Mouse (Mus musculus): ENCODE data around the gene Mc3r.

The Mc3r gene

DNA sequence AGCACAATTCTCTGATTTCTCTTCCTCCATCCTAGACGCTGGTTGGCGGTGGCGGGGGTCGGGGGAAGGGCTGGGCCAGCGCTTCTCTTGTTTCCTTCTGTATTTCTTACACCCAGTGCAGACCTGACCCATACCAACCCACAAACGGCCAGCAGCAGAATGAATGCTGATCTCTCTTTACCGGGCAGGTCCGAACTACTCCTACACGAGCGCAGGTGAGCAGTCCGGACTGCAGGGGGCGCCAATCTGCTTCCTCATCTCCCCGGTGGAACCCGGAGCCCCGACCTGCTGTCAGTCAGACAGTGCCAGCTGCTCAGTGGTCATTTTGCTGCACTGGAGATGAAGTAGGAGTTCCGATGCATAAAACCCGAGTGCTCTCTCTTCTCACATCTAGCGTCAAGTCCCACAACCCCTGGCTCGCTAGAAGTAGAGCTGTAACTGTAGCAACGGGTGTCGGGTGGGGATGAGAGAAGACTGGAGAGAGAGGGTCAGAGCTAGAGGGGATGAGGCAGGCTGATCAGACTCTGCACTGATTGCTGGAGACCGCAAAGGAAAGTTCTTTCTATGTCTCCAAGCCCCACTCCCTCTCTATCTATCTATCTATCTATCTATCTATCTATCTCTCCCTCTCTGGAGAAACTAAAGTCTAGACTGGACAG lies at the start of gene Mc3r:
Gene Mc3r, plus strand, starts transcription at position 387 of the 659 bp plus-strand sequence.
- DNase-seq (ENCODE audit: low spot score): peak; percentile 82

DNA sequence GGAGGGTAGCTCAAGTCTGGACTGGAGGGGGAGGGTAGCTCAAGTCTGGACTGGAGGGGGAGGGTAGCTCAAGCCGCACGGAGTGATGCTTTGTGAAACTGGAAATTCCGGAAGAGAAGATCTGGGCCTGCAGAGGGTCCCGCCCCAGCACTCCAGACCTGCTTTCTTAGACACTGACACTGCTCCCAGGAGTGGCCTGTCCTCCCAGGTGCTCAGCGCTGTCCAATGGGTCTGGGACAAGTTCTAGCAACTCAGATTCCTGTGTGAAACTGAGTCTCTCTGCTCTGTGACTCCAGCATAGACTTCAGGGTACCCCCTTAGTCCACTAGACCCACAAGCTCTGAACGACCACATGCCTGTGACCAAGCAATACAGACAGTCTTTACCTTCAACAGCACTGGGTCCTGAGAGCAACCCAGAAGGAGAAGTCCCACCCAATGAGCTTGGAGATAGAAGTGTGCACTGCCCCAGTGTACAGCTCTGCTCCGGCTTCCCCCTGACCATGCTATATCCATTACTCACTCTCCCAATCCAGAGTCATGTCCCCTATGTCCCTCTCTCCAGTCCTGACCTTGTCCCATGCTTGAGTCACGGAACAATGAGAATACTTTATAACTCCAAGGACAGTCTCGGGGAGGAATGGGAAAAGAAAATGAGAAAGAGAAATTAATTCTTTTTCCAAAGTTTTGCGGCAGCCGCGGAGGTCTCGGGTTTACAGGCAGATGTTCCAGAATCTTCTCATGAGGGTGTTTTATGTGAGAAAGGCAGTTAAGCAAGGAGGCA lies 46.1 kb upstream of the Mc3r start:
- no peak for DNase-seq (ENCODE audit: low spot score)

DNA sequence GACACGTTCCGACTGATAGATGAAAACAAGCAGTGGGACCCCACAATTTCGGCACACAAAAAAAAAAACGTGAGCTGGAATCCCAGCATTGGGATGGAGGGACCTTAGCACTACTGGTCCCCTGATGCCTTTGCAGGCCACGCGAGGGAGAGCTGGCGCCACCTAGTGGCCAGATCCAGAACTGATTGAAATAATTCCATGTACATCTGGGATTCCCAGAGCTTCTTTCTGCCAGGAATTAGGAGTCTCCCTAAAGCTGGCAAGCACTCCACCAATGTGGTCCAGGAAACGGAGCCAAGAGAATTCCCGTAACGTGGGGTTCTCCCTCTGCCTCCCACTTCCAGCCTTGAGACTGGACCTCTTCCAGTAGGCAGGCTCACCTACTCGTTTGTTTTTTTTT lies 41.3 kb upstream of the Mc3r start:
- DNase-seq (ENCODE audit: low spot score): peak; percentile 87

DNA sequence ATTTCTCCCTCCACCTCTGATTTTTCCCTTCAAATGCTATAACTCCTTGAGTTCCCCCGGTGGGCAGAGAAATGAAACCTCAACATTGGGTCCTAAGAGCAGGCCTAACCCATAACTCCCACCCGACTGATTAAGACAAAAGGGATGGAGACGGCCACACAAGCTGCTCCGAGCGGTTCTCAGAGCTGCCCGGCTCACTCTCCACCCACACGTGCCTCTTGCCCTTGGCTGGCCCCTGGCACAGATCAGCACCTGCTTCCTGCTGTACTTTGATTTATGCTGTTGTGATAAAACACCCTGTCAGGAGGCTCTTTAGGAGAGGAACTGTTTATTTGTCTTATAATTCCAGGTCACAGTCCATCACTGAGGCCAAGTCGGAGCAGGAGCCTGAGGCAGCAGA lies 34.8 kb upstream of the Mc3r start:
- peak; percentile 35 for DNase-seq (ENCODE audit: low spot score)

DNA sequence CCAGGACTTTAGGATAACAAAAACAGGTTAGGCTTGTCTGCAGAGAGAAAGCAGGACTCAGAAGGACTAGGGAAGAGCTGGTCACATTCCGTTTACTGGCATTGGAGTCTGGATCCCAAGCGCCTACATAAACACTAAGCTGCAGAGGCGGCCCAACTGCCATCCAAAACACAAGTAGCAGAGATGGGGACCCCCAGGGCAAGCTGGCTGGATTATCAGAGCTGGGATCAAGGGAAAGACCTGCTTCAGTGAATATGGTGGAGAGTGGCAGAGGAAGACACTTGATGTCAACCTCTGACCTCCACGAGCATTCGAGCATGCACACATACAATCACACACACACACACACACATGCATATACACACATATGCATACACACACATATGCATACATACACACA lies 34.0 kb upstream of the Mc3r start:
- no peak for DNase-seq (ENCODE audit: low spot score)

DNA sequence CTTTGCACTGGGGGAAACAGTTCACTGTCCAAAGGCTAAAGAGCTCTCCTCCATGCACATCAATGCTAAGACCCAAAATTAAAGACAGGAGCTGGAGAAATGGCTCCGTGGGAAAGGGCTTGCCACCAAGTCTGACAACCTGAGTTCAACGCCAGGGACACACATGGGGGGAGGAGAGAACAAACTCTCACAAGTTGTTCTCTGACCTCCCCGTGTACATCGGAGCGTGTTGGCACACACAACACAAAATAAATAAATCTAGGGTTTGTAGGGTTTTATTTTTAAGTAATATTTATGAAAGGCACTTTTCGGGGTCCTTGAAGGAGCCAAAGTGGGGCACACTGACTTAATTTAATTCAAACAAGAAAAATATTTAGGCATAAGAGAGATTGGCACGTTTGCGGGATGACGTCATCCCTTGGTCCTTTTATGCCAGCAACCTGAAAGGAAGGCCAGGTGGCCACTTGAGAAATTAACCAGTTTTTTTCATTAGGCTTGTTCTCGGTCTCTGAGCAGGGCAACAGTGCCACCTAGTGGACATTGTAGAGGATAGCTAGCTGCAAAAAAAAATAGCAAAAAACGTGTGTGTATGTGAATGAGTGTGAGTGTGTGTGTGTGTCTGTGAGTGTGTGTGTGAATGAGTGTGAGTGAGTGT lies 32.7 kb upstream of the Mc3r start:
- DNase-seq (ENCODE audit: low spot score): peak; percentile 92

DNA sequence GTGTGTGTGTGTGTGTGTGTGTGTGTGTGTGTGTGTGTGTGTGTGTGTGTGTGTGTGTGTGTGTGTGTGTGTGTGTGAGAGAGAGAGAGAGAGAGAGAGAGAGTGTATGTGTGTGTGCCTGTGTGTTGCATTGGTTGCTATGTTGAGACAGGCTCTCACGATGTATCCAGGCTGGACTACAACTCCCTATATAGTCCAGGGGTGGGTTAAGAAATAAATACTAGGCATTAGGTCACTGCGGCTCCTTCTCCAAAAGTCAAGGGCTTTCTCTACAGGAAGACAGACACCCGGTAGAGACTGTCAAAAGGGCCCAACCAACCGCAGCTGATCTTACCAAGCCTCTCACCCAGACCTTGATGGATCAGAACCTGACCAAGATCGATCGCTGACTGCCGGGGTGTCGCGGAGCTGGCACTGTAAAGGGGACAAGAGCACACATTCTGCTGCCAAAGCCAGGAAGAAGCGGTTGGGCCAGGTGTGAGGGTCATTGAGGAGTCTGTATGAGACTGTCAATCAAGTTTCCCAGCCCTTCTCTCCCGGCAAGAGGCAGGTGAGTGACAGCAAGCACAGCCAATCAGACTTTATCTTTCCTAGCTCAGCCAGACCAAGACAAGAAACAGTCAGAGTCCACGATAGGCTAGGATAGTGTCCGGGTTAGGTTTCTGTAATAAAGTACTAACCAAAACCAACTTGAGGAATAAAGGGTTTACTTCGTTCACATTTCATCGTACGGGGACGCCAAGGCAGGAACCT lies 32.0 kb upstream of the Mc3r start:
- DNase-seq (ENCODE audit: low spot score): no peak

DNA sequence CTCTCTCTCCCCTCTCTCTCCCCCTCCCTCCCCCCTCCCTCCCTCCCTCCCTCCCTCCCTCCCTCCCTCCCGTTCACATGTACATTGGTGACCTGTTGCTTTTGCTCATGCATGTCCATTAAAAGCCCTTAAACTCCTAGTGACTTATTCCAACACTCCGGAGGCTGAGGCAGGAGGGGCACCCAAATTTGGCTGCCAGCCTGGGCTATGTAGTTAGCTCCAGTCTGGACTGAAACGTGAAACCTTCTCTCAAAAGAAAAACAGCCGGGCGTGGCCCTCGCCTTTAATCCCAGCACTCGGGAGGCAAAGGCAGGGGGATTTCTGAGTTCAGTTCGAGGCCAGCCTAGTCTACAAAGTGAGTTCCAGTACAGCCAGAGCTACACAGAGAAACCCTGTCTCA lies 30.4 kb upstream of the Mc3r start:
- DNase-seq (ENCODE audit: low spot score): no peak

DNA sequence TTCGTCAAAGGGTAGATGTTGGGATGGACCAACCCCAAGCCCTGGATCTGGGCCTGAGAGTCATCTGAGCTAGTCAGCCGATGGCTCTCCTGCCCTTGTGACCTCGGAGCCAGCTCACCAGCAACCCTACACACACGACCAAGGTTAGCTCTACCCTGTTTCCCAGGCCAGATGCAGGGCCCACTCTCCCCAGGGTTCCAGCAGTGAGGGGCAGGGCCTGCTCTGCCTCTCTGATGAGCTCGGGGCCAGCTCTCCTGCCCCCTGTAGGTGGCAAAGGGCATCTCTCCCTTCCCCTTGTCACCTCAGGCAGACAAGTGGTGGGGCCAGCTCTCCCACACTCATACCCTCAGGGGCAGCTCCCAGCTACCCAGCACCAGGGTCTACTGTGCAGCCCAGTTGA lies 29.1 kb upstream of the Mc3r start:
- DNase-seq (ENCODE audit: low spot score): no peak

DNA sequence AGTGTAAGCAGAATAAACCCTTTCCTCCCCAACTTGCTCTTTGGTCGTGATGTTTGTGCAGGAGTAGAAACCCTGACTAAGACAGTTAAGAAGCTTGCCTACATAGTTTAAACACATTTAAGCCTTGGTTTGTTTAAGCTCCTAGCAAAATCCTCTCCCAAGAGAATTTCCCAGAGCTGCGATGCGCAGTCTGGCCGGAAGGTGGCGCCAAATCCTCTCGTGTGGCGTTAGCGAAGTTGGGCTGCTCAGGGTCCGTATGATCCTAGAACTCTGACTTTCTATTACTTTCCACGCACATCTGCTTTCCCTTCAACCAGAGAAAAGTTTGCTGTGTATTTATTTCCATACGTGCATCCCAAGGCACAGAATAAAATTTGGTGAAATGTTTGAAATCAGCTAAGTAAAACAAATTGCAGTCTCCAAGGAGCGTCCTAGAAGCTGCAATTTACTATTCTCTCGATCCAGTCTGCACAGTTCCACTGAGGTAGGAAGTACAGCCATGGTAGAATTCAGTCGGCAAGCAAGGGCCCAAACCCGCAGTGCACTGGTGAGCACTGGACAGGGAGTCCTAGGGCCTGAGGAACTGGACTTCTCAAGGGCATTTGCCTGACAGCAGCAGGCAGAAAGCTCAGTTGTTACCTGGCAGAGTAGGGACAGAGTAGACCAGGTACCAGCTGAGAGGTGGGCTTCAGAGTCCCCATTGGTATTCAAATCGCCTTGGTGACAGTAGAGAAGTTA lies 26.5 kb upstream of the Mc3r start:
- DNase-seq (ENCODE audit: low spot score): peak; percentile 87

DNA sequence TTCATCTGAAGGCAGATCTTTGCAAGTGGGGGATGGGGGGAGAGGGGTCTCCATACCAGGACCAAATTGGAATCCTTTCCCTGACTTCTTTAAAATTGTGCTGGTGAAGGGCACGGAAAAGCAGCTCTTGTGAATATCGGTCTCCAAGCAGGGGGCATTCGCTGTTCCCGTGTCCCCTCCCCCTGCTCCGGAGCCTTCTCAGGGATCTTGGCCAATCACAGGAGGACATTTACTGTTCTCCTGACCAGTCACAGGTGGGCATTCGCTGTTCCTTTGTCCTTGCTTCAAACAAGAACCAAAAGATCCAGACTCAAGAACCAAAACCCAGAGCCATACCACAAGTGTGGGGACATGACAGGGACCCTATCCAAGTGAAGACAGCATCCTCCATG lies 25.9 kb upstream of the Mc3r start:
- DNase-seq (ENCODE audit: low spot score): no peak

DNA sequence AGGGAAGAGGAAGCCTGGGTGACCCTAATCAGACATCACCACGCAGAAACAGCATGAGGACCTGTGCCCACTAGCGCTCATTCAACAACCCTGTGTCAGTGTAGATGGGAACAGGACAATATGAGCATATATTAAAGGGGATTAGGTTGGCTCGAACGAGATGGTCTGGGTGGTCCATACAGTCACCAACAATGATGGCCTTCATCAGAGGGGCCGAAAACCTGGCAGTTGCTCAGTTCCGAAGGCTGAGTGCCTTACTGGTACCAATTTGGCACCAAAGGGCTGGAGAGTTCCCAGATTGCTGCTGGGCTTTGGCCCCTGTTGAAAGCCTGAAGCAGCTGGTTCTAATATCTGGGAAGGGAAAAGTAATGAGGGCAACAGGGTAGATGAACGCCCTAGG lies 25.4 kb upstream of the Mc3r start:
- DNase-seq (ENCODE audit: low spot score): no peak

DNA sequence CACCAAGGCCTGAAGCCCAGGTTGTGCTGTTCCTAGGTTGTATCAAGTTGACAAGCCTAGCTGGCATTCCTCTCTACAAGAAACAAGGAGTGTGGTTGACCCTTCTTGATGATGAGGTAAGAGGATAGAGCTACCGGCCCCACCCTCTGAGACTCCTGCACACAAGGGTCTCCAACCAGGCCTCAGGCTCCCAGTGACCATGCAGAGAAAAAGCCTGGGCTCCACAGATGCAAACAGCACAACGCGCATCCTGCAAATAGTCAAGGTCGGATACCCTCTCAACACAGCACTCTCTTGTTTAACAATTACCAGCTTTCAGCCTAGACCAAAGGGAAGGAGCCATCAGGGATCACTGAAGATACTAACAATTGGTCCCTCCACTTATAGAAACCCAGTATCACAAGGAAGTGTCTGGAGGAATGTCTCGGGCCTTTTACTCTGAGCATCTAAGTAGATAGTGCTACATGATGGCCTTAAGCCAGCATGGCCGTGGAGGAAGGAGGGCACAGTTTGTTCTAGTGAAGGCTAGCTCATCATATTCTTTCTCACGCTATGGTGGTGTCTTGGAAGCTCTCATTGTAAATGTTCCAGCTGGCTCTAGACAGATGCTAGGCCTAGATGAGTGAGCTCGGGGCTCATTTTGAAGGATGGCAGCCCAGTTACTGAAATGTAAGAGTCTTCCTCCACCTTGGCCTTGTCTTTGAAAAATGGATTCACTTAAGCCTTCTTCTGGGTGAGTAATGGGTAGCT lies 24.7 kb upstream of the Mc3r start:
- no peak for DNase-seq (ENCODE audit: low spot score)

DNA sequence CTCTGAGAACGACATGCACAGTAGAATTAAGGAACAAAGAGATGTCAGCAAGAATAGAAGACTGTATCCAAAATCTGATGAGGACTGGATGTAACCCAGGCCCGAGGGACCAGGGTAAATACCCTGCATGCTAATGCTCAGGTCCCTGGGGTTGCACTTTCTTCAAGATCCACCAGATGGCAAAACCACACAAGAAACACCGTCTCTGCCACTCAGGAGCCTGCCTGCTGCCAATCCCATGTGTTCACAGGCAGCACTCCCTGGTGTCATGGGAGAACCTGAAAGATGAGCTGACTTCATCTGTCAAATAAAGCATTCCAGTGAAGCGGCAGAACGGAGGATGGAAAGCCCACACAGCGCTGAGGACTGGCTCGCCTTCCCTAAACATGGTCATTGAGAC lies 21.3 kb upstream of the Mc3r start:
- DNase-seq (ENCODE audit: low spot score): peak; percentile 72

DNA sequence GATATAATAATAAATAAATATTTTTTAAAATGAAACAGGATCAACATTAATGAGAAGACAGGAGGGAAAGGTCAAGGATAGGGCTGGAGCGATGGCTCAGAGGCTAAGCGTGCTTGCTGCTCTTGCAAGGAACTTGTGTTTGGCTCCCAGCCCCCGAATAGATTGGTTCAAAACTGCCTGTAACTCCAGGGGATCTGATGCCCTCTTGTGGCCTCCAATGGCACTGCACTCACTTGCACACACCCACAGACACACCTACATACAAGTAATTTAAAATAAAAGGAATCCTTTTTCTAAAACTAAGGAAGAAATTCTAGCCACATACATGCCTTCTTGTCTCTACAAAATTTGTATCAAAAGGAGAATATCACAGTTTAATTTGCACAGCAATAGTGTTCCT lies 20.5 kb upstream of the Mc3r start:
- no peak for DNase-seq (ENCODE audit: low spot score)

DNA sequence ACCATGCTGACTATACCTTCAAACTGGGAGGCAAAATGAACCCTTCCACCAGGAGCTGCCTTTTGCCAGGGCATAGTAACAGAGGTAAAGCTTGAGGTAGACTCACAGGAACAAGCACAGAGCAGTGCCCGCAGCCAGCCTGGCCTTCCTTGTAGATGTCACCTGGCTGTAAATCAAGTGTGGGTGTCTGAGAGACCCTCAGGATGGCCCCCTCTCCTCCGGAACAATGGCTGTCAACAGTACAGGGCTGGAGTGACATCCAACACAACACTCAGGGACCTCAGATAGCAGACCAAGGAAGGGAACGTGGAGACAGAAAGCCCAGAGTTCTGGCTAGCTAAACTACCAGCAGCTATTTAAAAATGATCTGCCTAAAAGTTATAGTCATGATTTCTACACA lies 19.1 kb upstream of the Mc3r start:
- DNase-seq (ENCODE audit: low spot score): no peak

DNA sequence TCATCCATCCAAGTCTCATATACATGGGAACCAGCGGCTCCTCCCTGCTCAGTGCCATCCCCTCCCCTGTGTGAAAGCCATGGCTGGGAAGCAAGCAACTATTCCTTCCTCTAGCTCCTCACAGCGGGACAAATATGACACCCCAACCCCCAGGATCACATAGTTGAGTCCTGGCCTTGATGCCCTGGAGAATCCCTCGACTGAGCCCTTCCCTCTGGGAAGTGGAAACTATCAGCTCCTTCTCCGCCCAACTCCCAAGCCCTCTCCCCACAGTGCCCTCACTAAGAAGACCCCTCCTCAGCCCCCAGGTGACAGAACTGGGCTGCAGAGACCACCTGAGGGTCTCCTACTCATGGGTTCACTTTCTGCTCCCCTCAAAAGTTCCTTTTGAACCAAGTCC lies 18.2 kb upstream of the Mc3r start:
- no peak for DNase-seq (ENCODE audit: low spot score)

DNA sequence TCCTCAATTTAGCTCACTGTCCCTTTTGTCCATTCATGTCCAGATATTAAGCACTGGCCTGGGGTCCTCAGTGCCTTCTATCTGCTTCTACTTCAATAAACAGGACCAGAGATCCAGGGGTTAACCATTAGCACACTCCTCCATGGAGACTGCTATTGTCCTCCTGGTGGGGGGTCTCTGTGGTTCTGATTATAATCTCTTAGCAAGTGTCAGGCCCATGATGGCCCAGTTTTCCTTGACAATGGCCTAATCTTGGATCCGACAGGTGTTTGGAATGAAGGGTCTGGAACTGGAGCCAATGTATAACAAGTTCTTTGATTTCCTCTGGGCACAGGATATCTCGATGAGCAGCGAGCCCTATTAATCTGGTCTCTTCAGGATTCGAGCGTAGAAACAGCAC lies 10.1 kb upstream of the Mc3r start:
- no peak for DNase-seq (ENCODE audit: low spot score)

DNA sequence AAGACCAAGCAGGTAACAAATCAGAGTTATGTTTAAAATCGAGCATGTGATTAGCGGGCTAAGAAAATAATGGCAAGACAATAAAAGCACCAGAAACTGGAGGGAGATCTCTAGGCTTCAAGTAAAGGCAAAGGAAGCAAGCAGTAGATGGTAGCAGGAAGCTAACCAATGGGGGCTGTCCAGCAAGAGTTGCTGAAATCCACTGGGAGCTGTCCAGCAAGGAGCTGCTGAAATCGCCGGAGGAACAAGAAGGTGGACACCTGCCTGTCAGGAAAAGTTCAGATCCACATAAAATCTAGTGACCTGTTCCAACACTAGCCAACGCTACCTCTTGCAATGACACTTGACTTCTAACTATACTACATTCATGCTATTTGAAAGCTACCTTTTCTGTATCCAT lies 7.3 kb upstream of the Mc3r start:
- peak; percentile 82 for DNase-seq (ENCODE audit: low spot score)

DNA sequence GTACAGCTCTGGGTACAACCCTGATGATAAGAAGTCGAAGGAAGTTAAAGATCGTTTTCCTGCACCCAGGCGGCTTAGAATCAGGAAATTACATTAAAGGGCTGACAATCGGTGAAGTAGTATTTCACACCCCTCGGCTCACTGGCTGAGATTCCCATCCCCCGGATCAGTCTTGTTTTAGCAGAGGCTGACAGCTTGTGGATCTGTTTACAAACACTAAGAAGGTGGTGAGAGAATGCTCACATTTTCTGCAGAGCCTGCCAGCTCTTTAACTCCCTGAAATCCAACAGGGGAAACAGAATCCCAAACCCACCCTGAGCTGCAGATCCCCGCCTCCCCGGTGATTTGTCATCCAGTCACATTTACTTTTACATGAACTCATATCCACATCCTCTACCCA lies 2.8 kb upstream of the Mc3r start:
- DNase-seq (ENCODE audit: low spot score): no peak

DNA sequence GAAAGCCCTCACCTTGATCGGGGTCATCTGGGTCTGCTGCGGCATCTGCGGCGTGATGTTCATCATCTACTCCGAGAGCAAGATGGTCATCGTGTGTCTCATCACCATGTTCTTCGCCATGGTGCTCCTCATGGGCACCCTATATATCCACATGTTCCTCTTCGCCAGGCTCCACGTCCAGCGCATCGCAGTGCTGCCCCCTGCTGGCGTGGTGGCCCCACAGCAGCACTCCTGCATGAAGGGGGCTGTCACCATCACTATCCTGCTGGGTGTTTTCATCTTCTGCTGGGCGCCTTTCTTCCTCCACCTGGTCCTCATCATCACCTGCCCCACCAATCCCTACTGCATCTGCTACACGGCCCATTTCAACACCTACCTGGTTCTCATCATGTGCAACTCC lies 1.0 kb downstream of the Mc3r start:
- no peak for DNase-seq (ENCODE audit: low spot score)

Data from embryo, embryonic 10.5 days (tissue).